Mouse (Mus musculus): ENCODE results near the gene Kansl2.

The Kansl2 gene

DNA sequence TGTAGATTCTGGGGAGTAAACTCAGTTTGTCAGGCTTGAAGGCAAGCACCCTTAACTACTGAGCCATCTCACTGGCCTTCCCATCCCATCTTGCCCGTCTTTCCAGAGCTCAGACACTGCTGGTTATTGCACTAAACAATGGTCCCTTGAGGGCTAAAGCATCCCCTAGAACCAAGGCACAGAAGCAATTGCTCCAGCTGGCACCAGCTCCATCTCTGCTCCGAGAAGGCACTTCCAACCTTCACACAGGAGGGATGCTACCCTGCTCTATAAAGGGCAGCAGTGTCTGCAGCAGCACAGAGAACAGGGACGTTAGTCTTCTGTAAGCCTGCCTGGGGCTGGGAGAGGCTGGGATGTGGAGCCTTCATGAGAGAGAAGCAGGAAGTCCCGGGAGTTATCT is 42.0 kb downstream of the Kansl2 start, which contains the start of gene Olfr279:
TSS of gene Olfr279 (plus strand) at position 301 of the 400 bp plus-strand sequence.
- no peak for DNase-seq

DNA sequence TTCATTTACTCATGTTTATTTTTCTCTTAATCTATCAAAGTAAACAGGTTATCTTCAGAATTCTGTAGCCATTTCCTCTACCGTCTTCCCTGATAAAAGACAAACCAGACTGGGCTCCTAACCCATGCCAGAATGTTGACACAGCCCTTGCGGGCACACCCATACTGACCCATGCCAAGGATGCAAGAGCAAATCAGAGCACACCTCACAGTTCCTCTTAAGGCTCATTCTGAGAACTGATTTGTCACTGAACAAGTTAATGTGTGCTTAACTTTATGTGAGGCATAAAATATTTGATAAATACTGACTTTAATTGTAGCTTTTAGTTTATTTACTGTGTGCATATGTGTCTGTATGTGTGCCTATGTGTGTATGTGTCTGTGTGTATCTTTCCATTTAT is 42.7 kb downstream of the Kansl2 start:
- DNase-seq: no peak

DNA sequence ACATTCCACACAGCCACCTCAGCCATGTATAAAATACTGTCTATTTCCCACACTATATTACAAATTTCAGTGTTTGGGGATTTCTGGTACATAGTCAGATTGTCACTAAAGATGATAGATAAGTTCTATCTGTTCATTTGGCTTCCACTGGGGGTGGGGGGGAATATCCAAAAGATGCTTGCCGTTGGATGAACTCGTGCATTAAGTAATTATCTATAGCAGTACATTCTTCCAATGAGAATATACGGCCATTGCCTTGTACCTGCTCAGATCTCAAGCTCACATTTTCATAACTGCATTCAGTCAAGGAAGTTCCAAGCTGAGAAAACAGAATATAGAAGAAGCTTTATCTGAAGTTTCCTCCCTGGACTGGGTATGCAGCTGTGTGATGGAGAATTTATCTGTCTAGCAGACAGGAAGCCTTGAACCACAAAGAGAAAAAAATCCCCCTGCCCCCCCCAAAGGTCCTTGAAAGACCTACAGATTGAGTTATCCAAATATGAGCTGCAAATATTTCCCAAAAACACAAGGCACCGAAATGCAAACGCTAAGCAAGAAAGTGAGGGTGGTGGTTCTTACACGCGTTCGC is 47.5 kb downstream of the Kansl2 start:
- DNase-seq: no peak

DNA sequence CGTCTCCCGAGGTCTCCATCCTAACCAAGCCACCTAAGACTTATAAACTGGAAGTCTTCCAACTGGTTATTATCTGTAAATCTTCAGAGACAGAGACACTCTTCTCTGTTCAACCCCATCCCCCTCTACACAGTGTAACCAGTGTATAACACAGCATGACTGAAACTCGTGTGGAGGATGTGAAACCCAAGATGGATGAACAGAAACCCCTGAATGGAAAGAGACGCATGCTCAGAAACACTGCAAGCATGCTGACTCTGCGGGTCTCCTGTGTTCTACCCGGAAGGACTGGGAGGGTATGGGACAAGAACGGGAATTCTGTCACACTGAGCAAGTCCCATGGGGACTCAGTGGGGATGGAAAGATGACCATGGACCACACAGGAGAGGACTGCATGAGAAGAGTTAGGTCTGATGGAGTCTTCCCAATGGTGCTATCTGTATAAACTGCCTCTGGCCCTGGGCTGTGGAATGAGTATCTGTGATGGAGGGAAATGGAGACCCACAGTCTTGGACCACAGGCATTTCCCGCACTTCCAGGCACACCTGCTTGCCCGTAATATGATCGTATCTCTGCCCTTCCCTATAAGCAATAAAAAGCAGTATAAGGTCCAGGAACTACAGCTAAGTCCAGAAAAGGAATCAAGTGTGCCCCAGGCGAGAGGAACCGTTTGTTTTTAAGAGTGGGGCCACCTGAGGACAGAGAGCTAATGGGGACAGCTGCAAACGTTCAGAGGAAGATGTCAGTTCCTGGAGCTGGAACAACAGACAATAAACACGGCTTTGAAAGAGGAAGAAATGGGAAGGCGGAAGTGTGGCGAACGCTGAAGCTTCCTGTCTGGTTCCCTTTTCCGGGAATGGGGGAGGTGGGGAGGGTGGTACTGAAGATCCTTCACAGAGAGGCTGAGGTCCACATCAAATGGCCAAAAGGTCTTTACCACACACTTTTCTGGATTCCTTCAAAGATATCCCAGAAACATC is 49.9 kb downstream of the Kansl2 start:
- DNase-seq: no peak

DNA sequence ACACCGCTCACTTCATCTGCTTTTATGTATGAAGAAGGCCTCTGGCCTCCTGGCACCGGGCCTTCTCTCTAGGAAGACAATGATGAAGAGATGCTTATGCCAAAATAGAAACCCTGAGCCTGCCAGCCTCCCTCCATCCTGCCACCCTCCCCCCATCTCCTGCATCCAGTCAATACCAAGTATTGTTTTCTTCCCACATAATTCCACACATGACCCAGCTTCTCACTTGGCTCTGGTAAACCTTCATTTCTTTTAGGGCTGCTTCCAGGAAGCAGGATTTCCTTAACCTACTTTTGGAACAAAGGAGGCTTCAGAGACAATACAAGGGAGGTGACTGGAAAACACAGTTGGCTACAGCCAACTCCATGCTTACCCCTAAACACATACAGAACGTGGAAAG is 51.4 kb downstream of the Kansl2 start, which contains the start of gene Lalba:
TSS of gene Lalba (minus strand) at position 21 of the 400 bp plus-strand sequence.
- no peak for DNase-seq

DNA sequence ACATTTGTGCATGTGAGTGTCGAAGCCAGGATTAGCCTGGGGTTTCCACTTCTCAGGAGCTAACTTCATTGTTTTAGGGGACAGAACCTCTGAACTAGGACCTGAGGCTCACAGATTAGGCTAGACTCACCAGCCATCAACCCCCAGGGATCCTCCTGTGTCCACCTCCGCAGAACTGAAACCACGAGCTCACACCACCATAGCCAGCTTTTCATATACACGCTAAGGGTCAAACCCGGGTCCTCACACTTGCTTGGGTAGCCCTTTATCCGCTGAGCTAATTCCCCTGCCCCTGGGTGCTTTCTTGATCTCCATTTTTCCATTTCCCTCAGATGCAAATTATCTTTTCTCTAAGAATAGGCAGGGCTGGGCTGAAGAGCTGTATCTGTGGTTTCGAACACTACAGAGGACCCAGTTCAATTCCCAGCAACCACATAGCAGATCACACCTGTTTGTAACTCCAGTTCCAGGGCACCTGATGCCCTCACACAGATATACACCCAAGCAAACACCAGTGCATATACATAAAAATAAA is 54.4 kb downstream of the Kansl2 start:
- DNase-seq: no peak

DNA sequence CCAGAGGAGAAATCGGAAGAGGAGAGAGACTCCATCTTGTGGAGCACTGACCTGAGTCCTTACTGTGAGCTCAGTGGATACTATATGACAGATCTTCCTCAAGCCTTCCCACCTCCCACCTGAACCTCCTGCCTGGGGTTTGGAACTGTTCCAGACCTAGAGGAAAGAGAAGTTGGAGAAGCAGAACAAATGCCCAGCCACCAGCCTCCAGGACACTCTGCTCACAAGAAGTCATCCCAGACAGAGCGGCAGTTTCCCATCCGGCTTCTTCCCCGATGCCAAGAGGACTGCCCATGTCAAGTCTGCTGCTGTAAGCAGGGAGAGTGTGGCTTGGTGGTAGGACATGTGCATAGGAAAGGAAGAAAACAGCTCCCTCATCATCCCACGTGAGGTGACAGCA is 57.8 kb downstream of the Kansl2 start:
- DNase-seq: no peak

DNA sequence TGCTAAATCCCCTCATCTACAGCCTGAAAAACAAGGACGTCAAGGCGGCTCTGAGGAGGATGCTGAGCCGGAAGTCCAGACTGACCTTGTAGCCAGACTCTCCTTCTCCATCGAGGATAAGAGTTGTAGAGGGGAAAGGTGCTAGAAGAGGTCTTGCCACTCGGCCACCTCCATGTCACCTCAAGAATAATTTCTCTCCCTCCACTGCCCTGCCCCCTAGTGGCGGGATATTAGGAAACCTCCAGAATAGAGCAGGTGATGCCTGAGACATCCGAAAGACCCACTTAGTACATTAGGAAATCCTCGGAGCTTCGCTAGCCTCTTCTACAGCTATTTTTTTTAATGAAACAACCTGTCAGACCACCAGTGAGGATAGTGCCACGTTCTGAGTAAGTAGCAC is 58.7 kb downstream of the Kansl2 start:
- DNase-seq: peak; percentile 28

DNA sequence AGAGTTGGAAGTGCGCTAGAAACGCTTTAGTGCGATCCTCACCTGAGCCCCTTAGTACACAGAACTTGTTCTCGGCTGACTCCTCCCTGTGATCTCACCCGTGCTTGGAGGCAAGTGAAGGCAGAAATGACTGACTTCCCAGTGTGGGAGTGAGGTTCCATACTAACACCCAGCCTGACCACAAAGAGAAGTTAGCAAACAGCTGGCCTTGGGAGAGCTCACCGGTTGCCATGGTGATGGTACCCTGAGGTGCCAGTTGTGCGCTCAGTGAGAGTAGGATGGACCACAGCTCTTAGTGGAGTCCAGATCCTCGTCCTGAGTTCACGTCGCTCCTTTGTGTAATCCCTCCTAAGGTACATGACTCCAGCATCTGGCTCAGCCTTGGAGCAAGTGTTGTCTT is 59.1 kb downstream of the Kansl2 start:
- no peak for DNase-seq

DNA sequence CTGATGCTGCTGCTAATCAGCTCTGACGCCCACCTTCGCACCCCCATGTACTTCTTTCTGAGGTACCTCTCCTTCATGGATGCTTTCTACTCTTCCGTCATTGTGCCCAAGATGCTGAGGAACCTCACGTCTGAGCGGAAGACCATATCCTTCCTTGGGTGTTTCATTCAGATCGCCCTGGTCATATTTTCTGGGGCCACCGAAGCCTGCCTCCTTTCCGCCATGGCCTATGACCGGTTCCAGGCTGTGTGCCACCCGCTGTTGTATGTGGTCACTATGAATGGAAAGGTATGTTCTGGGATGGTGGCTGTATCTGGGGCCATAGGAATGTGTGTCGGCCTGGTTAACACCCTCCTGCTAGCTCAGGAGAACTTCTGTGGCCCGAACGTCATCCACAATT is 62.5 kb downstream of the Kansl2 start:
- no peak for DNase-seq

DNA sequence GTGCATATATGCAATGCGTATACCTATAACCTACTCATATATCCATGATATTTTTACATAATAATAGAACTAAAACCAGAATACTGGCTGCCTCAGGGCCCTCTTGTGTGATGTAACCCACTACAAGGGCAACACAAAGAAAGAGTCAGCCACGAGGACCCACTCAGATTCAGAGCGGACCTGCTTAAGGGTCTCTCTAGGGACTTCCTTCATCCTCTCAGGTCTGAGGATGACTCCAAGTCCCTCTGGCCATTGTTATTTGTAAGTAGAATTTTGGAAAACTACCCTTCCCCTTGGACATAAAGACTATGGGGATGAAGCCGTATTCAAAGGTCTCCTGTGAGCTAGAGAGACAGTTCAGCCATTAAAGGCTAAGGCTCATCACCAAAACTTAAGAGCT is 64.5 kb downstream of the Kansl2 start, which contains the start of gene OR5BS1P:
TSS of gene OR5BS1P (plus strand) at position 301 of the 400 bp plus-strand sequence.
- no peak for DNase-seq

Measured in cerebellum, adult 8-10 months (tissue).